Mouse (Mus musculus): ENCODE results near the gene Shq1. TPM values are rescaled to one million over a fixed set of nuclear protein-coding genes. Genes with fewer than 3 reads are reported as not detected.
A peak's percentile ranks its signal among the peaks of the same experiment; 100 is the strongest.

Shq1 gene
- polyA plus RNA-seq, 1 experiment from 2014 or later: 8.1 TPM

DNA sequence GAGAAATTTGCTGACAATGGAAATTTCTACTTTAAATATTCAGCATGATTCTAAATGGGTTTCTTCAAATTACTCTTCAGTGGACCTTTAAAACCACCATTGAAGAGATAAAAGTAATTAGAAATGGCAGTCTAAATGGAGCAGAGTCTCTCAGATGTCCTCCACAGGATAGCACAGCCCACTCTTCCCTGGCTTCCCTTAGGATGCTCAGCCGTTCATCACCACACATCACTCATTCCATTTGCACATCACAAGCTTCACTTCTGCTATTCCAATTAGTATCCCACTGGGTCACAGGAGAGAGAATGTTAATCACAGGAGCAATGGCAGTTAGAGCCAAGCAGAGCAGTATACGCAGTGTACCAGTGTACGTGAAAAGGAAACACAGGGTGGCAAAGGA is 18.4 kb downstream of the Shq1 start:
- ATAC-seq (ENCODE audit: low read depth): no peak
- H3K27ac ChIP-seq (ENCODE audit: low read length): no peak overlapping the region
- 78% methylated on average over 3 of the region's 3 CpGs for WGBS (ENCODE audit: insufficient replicate concordance)

DNA sequence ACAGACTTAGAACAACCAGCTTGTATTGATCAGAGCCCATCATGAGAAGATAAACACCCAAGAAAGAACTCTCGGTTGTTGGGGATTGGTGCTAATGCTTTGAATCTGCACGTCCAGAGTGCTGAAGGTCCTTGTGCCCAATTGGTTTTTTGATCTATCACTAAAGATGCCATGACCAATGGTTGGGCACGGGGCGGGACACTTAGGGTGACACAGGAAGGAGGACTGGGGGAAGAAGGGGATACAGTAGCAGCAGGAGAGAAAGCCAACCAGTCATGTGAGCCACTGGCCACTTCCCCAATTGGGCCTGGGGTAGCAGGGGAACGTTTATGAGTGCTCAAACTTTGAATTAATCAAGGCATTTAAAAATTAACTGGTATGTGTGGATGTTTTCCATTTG is 23.8 kb downstream of the Shq1 start:
- ATAC-seq (ENCODE audit: low read depth): no peak; the same call in 1 of the 2 replicates
- Histone ChIP-seq H3K9ac (ENCODE audit: low read depth, low read length) (no peak overlapping the region), H3K4me1 (ENCODE audit: control insufficient read depth, low read depth, low read length) (no peaks in the 10 kb centered on the region), H3K36me3 (ENCODE audit: control insufficient read depth, insufficient read depth) (no peaks in the 10 kb centered on the region), H3K27ac (ENCODE audit: low read length) (no peak overlapping the region), H3K4me3 (ENCODE audit: low read depth, low read length) (no peak overlapping the region), H3K27me3 (ENCODE audit: control insufficient read depth, insufficient read depth, low read depth, low read length) (no peaks in the 10 kb centered on the region), H3K9me3 (replicated peaks; ENCODE audit: control insufficient read depth, low read length) (no peaks in the 10 kb centered on the region), H3K4me2 (ENCODE audit: low read depth, low read length) (no peak overlapping the region)
- WGBS (ENCODE audit: insufficient replicate concordance): 52% methylated on average over 5 of the region's 5 CpGs

More for the DNA sequence above, 18.4 kb downstream of the Shq1 start:
- Histone ChIP-seq H3K4me3 (ENCODE audit: low read depth, low read length) (no peak overlapping the region), H3K9ac (ENCODE audit: low read depth, low read length) (no peak overlapping the region), H3K4me2 (ENCODE audit: low read depth, low read length) (no peak overlapping the region), H3K27me3 (ENCODE audit: control insufficient read depth, insufficient read depth, low read depth, low read length) (no peaks in the 10 kb centered on the region), H3K36me3 (ENCODE audit: control insufficient read depth, insufficient read depth) (no peaks in the 10 kb centered on the region), H3K9me3 (replicated peaks; ENCODE audit: control insufficient read depth, low read length) (no peaks in the 10 kb centered on the region), H3K4me1 (ENCODE audit: control insufficient read depth, low read depth, low read length) (no peaks in the 10 kb centered on the region)

DNA sequence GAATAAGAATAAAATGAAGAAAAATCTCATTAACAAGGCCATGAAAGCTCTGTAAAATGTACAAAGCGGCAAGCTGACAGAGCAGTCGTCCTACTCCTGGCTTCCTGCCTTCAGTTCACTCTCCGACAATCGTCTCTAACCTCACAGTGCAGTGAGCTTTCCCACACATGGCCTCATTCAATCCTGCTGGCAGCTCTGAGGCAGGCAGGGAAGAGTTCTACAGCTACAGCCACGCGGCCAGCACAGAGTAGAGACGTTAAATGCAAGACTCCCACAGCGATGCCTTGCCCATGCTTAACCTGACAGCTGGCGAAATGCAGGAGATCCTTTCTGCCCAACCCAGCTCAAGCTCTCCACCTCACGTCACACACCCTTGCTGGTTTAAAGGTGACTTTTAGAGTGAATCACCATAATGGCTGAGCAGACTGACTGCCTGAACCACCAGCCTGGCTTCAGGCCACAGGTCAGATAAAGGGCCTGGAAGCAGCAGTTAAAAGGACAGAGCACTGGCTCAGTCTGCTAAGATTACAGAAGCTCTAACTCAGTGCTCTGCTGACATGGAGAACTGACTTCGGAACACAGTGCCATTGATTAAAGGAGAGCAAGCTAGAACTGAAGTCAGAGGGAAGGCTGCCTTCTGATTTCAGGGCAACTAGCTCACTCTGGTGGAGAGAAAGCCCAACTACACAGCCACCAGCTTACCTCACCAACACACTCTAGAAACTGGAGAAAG is 25.3 kb downstream of the Shq1 start:
- 75% methylated on average over 11 of the region's 11 CpGs for WGBS (ENCODE audit: insufficient replicate concordance)
- H3K4me2 ChIP-seq (ENCODE audit: low read depth, low read length): no peak overlapping the region
- ATAC-seq (ENCODE audit: low read depth): peak; percentile 27; the same call in 1 of the 2 replicates
- H3K36me3 ChIP-seq (ENCODE audit: control insufficient read depth, insufficient read depth): no peaks in the 10 kb centered on the region
- H3K9ac ChIP-seq (ENCODE audit: low read depth, low read length): no peak overlapping the region
- H3K27me3 ChIP-seq (ENCODE audit: control insufficient read depth, insufficient read depth, low read depth, low read length): no peaks in the 10 kb centered on the region
- H3K4me1 ChIP-seq (ENCODE audit: control insufficient read depth, low read depth, low read length): no peaks in the 10 kb centered on the region
- H3K27ac ChIP-seq (ENCODE audit: low read length): no peak overlapping the region
- H3K9me3 ChIP-seq (replicated peaks; ENCODE audit: control insufficient read depth, low read length): no peaks in the 10 kb centered on the region
- no peak overlapping the region for H3K4me3 ChIP-seq (ENCODE audit: low read depth, low read length)

DNA sequence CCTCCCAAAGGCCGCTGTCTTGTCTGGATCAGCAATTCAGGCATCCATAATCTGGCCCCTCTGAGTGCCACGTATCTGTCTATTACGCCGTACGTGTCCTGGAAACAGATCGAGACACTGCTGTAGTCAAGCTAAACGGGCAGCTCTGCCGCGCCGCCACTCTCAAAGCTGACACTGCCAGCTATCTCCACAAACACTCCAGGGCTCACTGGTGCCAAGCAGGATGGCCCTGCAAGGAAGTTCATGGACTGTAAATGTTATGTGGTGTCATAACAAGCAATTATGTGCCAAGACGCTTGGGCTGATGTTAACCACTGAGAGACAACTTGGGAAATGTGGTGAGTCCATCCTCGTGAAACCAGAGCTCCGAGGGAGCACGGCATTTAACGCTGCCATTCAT is 26.3 kb downstream of the Shq1 start:
- H3K27me3 ChIP-seq (ENCODE audit: control insufficient read depth, insufficient read depth, low read depth, low read length): no peaks in the 10 kb centered on the region
- H3K27ac ChIP-seq (ENCODE audit: low read length): no peak overlapping the region
- H3K9ac ChIP-seq (ENCODE audit: low read depth, low read length): no peak overlapping the region
- H3K36me3 ChIP-seq (ENCODE audit: control insufficient read depth, insufficient read depth): no peaks in the 10 kb centered on the region
- no peak overlapping the region for H3K4me3 ChIP-seq (ENCODE audit: low read depth, low read length)
- no peaks in the 10 kb centered on the region for H3K4me1 ChIP-seq (ENCODE audit: control insufficient read depth, low read depth, low read length)
- H3K9me3 ChIP-seq (replicated peaks; ENCODE audit: control insufficient read depth, low read length): no peaks in the 10 kb centered on the region
- WGBS (ENCODE audit: insufficient replicate concordance): 86% methylated on average over 15 of the region's 15 CpGs
- H3K4me2 ChIP-seq (ENCODE audit: low read depth, low read length): no peak overlapping the region
- no peak for ATAC-seq (ENCODE audit: low read depth)

DNA sequence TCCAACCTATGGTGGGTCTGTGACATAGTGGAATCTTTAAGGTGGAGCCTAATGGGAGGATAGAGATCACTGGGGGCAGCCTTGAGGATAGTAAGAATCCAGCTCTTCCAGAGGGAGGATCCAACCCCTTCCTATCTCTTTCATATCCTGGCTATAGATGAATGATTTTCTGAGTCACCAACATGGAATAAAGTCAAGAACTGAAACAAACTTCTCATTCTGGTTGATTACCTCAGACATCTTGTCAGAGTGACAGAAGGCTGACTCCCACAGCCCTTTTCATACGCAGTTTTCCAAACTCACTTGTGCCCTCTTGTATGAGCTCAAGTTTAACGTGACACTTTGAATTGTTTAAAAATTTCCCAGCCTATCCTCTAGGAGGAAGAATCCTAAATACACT is 28.2 kb downstream of the Shq1 start:
- no peak overlapping the region for H3K27ac ChIP-seq (ENCODE audit: low read length)
- no peaks in the 10 kb centered on the region for H3K4me1 ChIP-seq (ENCODE audit: control insufficient read depth, low read depth, low read length)
- 81% methylated on average over 2 of the region's 2 CpGs for WGBS (ENCODE audit: insufficient replicate concordance)
- no peaks in the 10 kb centered on the region for H3K27me3 ChIP-seq (ENCODE audit: control insufficient read depth, insufficient read depth, low read depth, low read length)
- no peaks in the 10 kb centered on the region for H3K9me3 ChIP-seq (replicated peaks; ENCODE audit: control insufficient read depth, low read length)
- H3K4me3 ChIP-seq (ENCODE audit: low read depth, low read length): no peak overlapping the region
- H3K4me2 ChIP-seq (ENCODE audit: low read depth, low read length): no peak overlapping the region
- no peak for ATAC-seq (ENCODE audit: low read depth)
- no peaks in the 10 kb centered on the region for H3K36me3 ChIP-seq (ENCODE audit: control insufficient read depth, insufficient read depth)
- H3K9ac ChIP-seq (ENCODE audit: low read depth, low read length): no peak overlapping the region

DNA sequence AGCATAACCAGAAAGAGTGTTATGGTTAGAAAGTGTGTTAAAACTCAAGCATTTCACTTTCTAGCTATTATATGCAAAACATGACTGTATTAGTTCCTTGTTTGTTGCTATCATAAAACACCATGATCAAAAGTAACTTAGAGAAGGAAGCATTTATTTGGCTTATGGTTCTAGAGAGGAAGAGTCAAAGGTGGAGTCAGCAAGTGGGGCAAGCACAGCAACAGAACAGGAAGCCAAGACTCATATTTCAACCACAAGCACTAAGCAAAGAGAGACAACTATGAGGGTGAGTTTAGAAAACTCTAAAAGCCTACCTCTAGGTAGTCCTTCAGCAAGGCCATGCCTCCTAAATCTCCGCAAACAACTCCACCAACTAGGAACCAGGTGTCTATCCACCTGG is 30.4 kb downstream of the Shq1 start:
- Histone ChIP-seq H3K4me1 (ENCODE audit: control insufficient read depth, low read depth, low read length) (no peaks in the 10 kb centered on the region), H3K9me3 (replicated peaks; ENCODE audit: control insufficient read depth, low read length) (no peaks in the 10 kb centered on the region), H3K27me3 (ENCODE audit: control insufficient read depth, insufficient read depth, low read depth, low read length) (no peaks in the 10 kb centered on the region), H3K4me3 (ENCODE audit: low read depth, low read length) (no peak overlapping the region), H3K27ac (ENCODE audit: low read length) (no peak overlapping the region), H3K36me3 (ENCODE audit: control insufficient read depth, insufficient read depth) (no peaks in the 10 kb centered on the region), H3K4me2 (ENCODE audit: low read depth, low read length) (no peak overlapping the region), H3K9ac (ENCODE audit: low read depth, low read length) (no peak overlapping the region)
- WGBS (ENCODE audit: insufficient replicate concordance): 84% methylated on average over 1 of the region's 1 CpGs
- ATAC-seq (ENCODE audit: low read depth): no peak

DNA sequence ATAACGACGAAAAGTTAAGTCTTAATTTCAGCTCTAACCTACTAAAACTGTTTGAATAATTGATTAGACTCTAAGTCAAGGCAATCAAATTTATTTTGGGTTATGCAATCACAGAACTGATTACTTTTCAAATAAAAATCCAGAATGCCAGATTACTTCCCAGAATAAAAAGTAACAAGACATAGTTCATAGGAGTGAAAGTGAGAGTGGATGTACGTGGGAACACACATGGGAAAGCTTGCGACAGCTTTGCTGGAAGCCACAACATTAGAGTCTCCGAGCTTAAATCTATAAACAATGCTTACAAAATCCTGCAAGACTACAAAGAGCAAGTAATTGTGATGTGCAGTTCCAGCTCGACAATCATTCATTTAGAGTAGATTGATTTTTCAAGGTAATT is 41.9 kb downstream of the Shq1 start:
- ATAC-seq (ENCODE audit: low read depth): no peak
- WGBS (ENCODE audit: insufficient replicate concordance): 67% methylated on average over 6 of the region's 6 CpGs
- Histone ChIP-seq H3K4me2 (ENCODE audit: low read depth, low read length) (no peak overlapping the region), H3K4me3 (ENCODE audit: low read depth, low read length) (no peak overlapping the region), H3K27ac (ENCODE audit: low read length) (no peak overlapping the region), H3K36me3 (ENCODE audit: control insufficient read depth, insufficient read depth) (no peaks in the 10 kb centered on the region; the same call in 1 of the 2 replicates), H3K27me3 (ENCODE audit: control insufficient read depth, insufficient read depth, low read depth, low read length) (no peaks in the 10 kb centered on the region), H3K9me3 (replicated peaks; ENCODE audit: control insufficient read depth, low read length) (no peaks in the 10 kb centered on the region), H3K4me1 (ENCODE audit: control insufficient read depth, low read depth, low read length) (peaks cover 9% of the 10 kb centered on the region), H3K9ac (ENCODE audit: low read depth, low read length) (no peak overlapping the region)

DNA sequence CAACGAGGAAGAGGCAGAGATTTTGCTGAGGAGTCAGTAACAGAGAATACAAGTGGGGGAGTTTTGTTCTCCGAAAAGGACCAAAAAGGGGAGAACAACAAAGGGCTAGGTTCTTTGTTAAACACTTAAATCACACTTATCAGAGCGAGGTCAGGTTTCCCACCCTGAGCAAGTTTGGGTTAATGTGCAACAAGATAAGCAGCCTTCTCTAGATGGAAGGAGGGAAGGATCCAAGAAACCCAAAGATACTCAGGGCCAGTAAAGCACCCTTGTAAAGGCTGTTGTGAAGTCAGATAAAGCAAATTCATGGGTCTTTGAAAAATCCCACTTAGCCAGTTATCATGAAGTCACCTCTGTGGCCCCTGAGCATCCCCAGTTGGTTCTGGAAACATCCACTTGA is 42.7 kb downstream of the Shq1 start:
- ATAC-seq (ENCODE audit: low read depth): no peak
- H3K4me1 ChIP-seq (ENCODE audit: control insufficient read depth, low read depth, low read length): peaks cover 14% of the 10 kb centered on the region
- no peaks in the 10 kb centered on the region; the same call in 1 of the 2 replicates for H3K36me3 ChIP-seq (ENCODE audit: control insufficient read depth, insufficient read depth)
- no peaks in the 10 kb centered on the region for H3K27me3 ChIP-seq (ENCODE audit: control insufficient read depth, insufficient read depth, low read depth, low read length)
- no peaks in the 10 kb centered on the region for H3K9me3 ChIP-seq (replicated peaks; ENCODE audit: control insufficient read depth, low read length)
- H3K4me3 ChIP-seq (ENCODE audit: low read depth, low read length): no peak overlapping the region
- H3K4me2 ChIP-seq (ENCODE audit: low read depth, low read length): no peak overlapping the region
- H3K9ac ChIP-seq (ENCODE audit: low read depth, low read length): no peak overlapping the region
- no peak overlapping the region for H3K27ac ChIP-seq (ENCODE audit: low read length)
- 26% methylated on average over 3 of the region's 3 CpGs for WGBS (ENCODE audit: insufficient replicate concordance)

DNA sequence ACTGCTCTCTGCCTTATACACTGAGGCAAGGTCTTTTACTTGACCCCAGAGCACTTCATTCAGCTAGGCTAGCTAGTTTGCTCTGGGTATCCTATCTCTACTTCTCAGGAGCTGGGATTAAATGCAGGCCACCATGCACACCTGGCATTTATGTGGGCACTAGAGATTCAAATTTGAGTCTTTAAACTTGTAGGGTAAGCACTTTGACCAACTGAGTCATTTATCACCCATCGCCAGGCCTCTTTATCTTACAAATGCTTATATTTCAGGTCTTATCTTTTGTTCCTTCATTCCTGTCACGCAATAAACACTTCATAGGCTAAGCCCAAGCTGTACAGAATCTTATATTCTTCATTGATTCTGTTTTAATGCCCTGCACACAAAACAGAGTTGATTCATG is 47.0 kb downstream of the Shq1 start:
- peak overlapping the region; percentile 88 for H3K27ac ChIP-seq (ENCODE audit: low read length)
- H3K9me3 ChIP-seq (replicated peaks; ENCODE audit: control insufficient read depth, low read length): no peaks in the 10 kb centered on the region
- no peaks in the 10 kb centered on the region for H3K27me3 ChIP-seq (ENCODE audit: control insufficient read depth, insufficient read depth, low read depth, low read length)
- H3K4me3 ChIP-seq (ENCODE audit: low read depth, low read length): no peak overlapping the region
- peaks cover 21% of the 10 kb centered on the region for H3K4me1 ChIP-seq (ENCODE audit: control insufficient read depth, low read depth, low read length)
- H3K9ac ChIP-seq (ENCODE audit: low read depth, low read length): no peak overlapping the region
- H3K4me2 ChIP-seq (ENCODE audit: low read depth, low read length): peak overlapping the region; percentile 46; the same call in 1 of the 2 replicates
- WGBS (ENCODE audit: insufficient replicate concordance): 34% methylated on average over 2 of the region's 2 CpGs
- H3K36me3 ChIP-seq (ENCODE audit: control insufficient read depth, insufficient read depth): no peaks in the 10 kb centered on the region; the same call in 1 of the 2 replicates
- peak; percentile 91 for ATAC-seq (ENCODE audit: low read depth)
